Mouse (Mus musculus): ENCODE measurements around the gene Crlf1.
A peak's percentile ranks its signal among the peaks of the same experiment; 100 is the strongest.

Crlf1 gene

GRCm38 (mm10) chr8:70519043-70519442, 26.1 kb downstream of the Crlf1 start:
- no peak for DNase-seq (ENCODE audit: low read depth, low spot score)

GRCm38 (mm10) chr8:70519606-70520005, 26.6 kb downstream of the Crlf1 start:
- no peak for DNase-seq (ENCODE audit: low read depth, low spot score)

GRCm38 (mm10) chr8:70522592-70523403, 29.8 kb downstream of the Crlf1 start:
- peak; percentile 99 for DNase-seq (ENCODE audit: low read depth, low spot score)

- no peak for DNase-seq (ENCODE audit: low read depth, low spot score)
Observed at GRCm38 (mm10) chr8:70527111-70527511, 34.2 kb downstream of the Crlf1 start.

- DNase-seq (ENCODE audit: low read depth, low spot score), result peak; percentile 96
Observed at GRCm38 (mm10) chr8:70527512-70528181, 34.7 kb downstream of the Crlf1 start, which contains the start of the genes Fkbp8 and Kxd1. TSS of gene Fkbp8 (plus strand) at chr8:70527724. TSS of gene Kxd1 (minus strand) at chr8:70527956.

GRCm38 (mm10) chr8:70528182-70528797, 35.3 kb downstream of the Crlf1 start:
- DNase-seq (ENCODE audit: low read depth, low spot score), result no peak

- DNase-seq (ENCODE audit: low read depth, low spot score), result no peak
Observed at GRCm38 (mm10) chr8:70529299-70529698, 36.3 kb downstream of the Crlf1 start.

- DNase-seq (ENCODE audit: low read depth, low spot score), result no peak
Observed at GRCm38 (mm10) chr8:70529741-70530161, 36.8 kb downstream of the Crlf1 start.

GRCm38 (mm10) chr8:70530314-70530713, 37.4 kb downstream of the Crlf1 start:
- no peak for DNase-seq (ENCODE audit: low read depth, low spot score)

- no peak for DNase-seq (ENCODE audit: low read depth, low spot score)
Observed at GRCm38 (mm10) chr8:70534281-70534680, 41.3 kb downstream of the Crlf1 start.

GRCm38 (mm10) chr8:70535221-70535620, 42.3 kb downstream of the Crlf1 start:
- DNase-seq (ENCODE audit: low read depth, low spot score), result no peak

GRCm38 (mm10) chr8:70535701-70536100, 42.7 kb downstream of the Crlf1 start:
- no peak for DNase-seq (ENCODE audit: low read depth, low spot score)

GRCm38 (mm10) chr8:70538024-70538579, 45.1 kb downstream of the Crlf1 start:
- DNase-seq (ENCODE audit: low read depth, low spot score), result peak; percentile 76

GRCm38 (mm10) chr8:70538633-70539076, 45.7 kb downstream of the Crlf1 start:
- peak; percentile 99 for DNase-seq (ENCODE audit: low read depth, low spot score)

GRCm38 (mm10) chr8:70539077-70539813, 46.3 kb downstream of the Crlf1 start, which contains the start of gene Ell:
TSS of gene Ell (plus strand) at chr8:70539457.
- DNase-seq (ENCODE audit: low read depth, low spot score), result peak; percentile 100

GRCm38 (mm10) chr8:70540013-70540506, 47.1 kb downstream of the Crlf1 start:
- no peak for DNase-seq (ENCODE audit: low read depth, low spot score)

- DNase-seq (ENCODE audit: low read depth, low spot score), result no peak
Observed at GRCm38 (mm10) chr8:70540507-70541071, 47.6 kb downstream of the Crlf1 start.

GRCm38 (mm10) chr8:70541081-70541480, 48.1 kb downstream of the Crlf1 start:
- no peak for DNase-seq (ENCODE audit: low read depth, low spot score)

GRCm38 (mm10) chr8:70544200-70544687, 51.3 kb downstream of the Crlf1 start:
- peak; percentile 57 for DNase-seq (ENCODE audit: low read depth, low spot score)

- no peak for DNase-seq (ENCODE audit: low read depth, low spot score)
Observed at GRCm38 (mm10) chr8:70546412-70546811, 53.5 kb downstream of the Crlf1 start.
